In the genomic region with DNA sequence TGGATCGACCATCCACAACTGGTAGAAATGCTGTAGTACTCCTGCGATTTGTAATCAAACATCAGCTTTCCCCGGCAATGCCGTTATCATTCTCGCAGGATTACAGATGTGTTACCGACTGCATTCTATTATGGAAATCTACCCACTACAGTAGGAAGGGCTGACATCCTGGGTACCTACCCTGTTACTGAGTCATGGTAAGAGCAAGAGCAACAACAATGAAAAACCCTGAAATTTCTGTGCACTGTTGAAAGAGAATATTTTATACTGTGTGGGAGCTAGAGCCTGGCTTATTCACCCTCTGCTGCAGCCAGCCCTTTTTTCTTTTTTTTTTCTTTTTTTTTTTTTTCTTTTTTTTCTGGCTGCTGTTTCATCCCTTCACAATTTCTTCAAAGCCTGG, we compare ENCODE assay signal across 29 mouse cellular contexts.
DNase-seq lines count a peak whose midpoint lies in the region; ATAC-seq and TF ChIP-seq lines count a peak whose summit lies in the region.
"Had no signal": no experiment of that assay in that cellular context is flagged by ENCODE, and none has a peak within 500 bp of the region (broad histone marks: within the 10 kb centered on the region; RNA-seq: fewer than 3 reads in every experiment).

No protein-coding gene starts in this region.

- no peaks in the 10 kb centered on the region for H3K9me3 ChIP-seq in forebrain, postnatal 0 days (ENCODE audit: low read length)
- no peaks in the 10 kb centered on the region for H3K9me3 ChIP-seq in forebrain, embryonic 16.5 days (ENCODE audit: control insufficient read depth, low read length)
- H3K9me3 ChIP-seq in midbrain, postnatal 0 days (ENCODE audit: low read length), result no peaks in the 10 kb centered on the region
- peaks cover 8% of the 10 kb centered on the region for H3K9me3 ChIP-seq in midbrain, embryonic 10.5 days (replicated peaks)
- H3K9me3 ChIP-seq: heart, embryonic 10.5 days had no signal

- 91% methylated on average over 6 of the region's 6 CpGs for WGBS in forebrain, postnatal 0 days
- WGBS in forebrain, embryonic 16.5 days, result 93% methylated on average over 6 of the region's 6 CpGs
- 81% methylated on average over 6 of the region's 6 CpGs for WGBS in midbrain, postnatal 0 days
- 91% methylated on average over 6 of the region's 6 CpGs for WGBS in midbrain, embryonic 10.5 days

- no peak overlapping the region for H3K4me2 ChIP-seq in forebrain, postnatal 0 days (ENCODE audit: low read depth)
- H3K4me2 ChIP-seq in forebrain, embryonic 16.5 days (ENCODE audit: low read length), result no peak overlapping the region
- H3K4me2 ChIP-seq in midbrain, postnatal 0 days (ENCODE audit: low read depth, low read length, poor library complexity, severe bottlenecking), result no peak overlapping the region
- H3K4me2 ChIP-seq: forebrain, embryonic 13.5 days; heart, embryonic 13.5 days; hindbrain, embryonic 14.5 days had no signal

- intact Hi-C loops in left cerebral cortex, adult 2 months (cut with DNase I), result no loop called here

- DNase-seq in forebrain, postnatal 0 days, result no peak
- DNase-seq in left cerebral cortex, adult 2 months (ENCODE audit: extremely low spot score in 1 of 2, low spot score in 2 of 2), result no peak
- DNase-seq in left cerebral cortex, adult 18-20 months (ENCODE audit: low spot score in 2 of 2), result no peak
- no peak for DNase-seq in midbrain, postnatal 0 days (ENCODE audit: low spot score)
- DNase-seq in midbrain, embryonic 10.5 days (ENCODE audit: low spot score), result no peak
- DNase-seq in kidney, adult 9 months, result no peak
- DNase-seq: adrenal gland, postnatal 10 days; adrenal gland, postnatal 36 days; B cell, adult 2 months; cerebellum, adult 11 months; cerebellum, adult 2 months; cerebellum, adult 9-11 months; cerebellum, postnatal 25 days; gastrocnemius, adult 2 months; gastrocnemius, postnatal 14 days; heart, adult 18-20 months; heart, postnatal 14 days; heart, postnatal 4 days had no signal

- no peak for TF ChIP-seq CTCF in forebrain, postnatal 0 days (IDR thresholded peaks at IDR 0.05; ENCODE audit: low read depth)
- no peak for TF ChIP-seq CTCF in left cerebral cortex, adult 2 months (IDR thresholded peaks at IDR 0.05)
- TF ChIP-seq CTCF in midbrain, postnatal 0 days (IDR thresholded peaks at IDR 0.05), result no peak

- H3K27me3 ChIP-seq in forebrain, postnatal 0 days (ENCODE audit: insufficient read depth, low read length), result no peaks in the 10 kb centered on the region
- no peaks in the 10 kb centered on the region for H3K27me3 ChIP-seq in forebrain, embryonic 16.5 days (replicated peaks; ENCODE audit: control insufficient read depth, insufficient read depth, low read length)
- no peaks in the 10 kb centered on the region for H3K27me3 ChIP-seq in midbrain, postnatal 0 days (ENCODE audit: insufficient read depth, low read length)
- no peaks in the 10 kb centered on the region for H3K27me3 ChIP-seq in midbrain, embryonic 10.5 days (ENCODE audit: low read depth, poor library complexity, severe bottlenecking)
- H3K27me3 ChIP-seq: CH12.LX; forebrain, embryonic 13.5 days; heart, embryonic 13.5 days; Patski had no signal

- peak; percentile 18; the same call in 1 of the 2 replicates for ATAC-seq in forebrain, postnatal 0 days
- no peak for ATAC-seq in forebrain, embryonic 16.5 days
- ATAC-seq in midbrain, postnatal 0 days (ENCODE audit: low FRiP score), result no peak
- ATAC-seq: forebrain, embryonic 13.5 days; hindbrain, postnatal 0 days; inflammation-experienced regulatory T-cells, adult 6 months; Patski had no signal

- H3K4me1 ChIP-seq in forebrain, postnatal 0 days (ENCODE audit: insufficient read depth), result 0 out of 2 replicates have a peak, but pooled peaks cover 3% of the 10 kb centered on the region
- 0 out of 2 replicates have a peak, but pooled peaks cover 2% of the 10 kb centered on the region for H3K4me1 ChIP-seq in forebrain, embryonic 16.5 days (replicated peaks; ENCODE audit: control insufficient read depth, insufficient read depth, low read length)
- 0 out of 2 replicates have a peak, but pooled peaks cover 3% of the 10 kb centered on the region for H3K4me1 ChIP-seq in midbrain, postnatal 0 days (ENCODE audit: insufficient read depth, low read length)
- no peaks in the 10 kb centered on the region for H3K4me1 ChIP-seq in midbrain, embryonic 10.5 days
- H3K4me1 ChIP-seq: forebrain, embryonic 10.5 days; forebrain, embryonic 13.5 days; heart, embryonic 10.5 days had no signal

- no peak overlapping the region for H3K27ac ChIP-seq in forebrain, postnatal 0 days (ENCODE audit: low read depth, low read length)
- no peak overlapping the region for H3K27ac ChIP-seq in forebrain, embryonic 16.5 days (ENCODE audit: low read length)
- H3K27ac ChIP-seq in left cerebral cortex, adult 2 months, result peak overlapping the region; percentile 37
- 0 out of 2 replicates have a peak overlapping the region, but pooled peaks have one; percentile 38 for H3K27ac ChIP-seq in midbrain, postnatal 0 days (ENCODE audit: low read depth, low read length)
- no peak overlapping the region for H3K27ac ChIP-seq in midbrain, embryonic 10.5 days (replicated peaks)
- H3K27ac ChIP-seq: forebrain, embryonic 10.5 days; forebrain, embryonic 13.5 days; gastrocnemius, adult 2 months; heart, embryonic 10.5 days; heart, embryonic 13.5 days; hindbrain, embryonic 14.5 days; hindbrain, postnatal 0 days had no signal

- H3K36me3 ChIP-seq in forebrain, postnatal 0 days (ENCODE audit: insufficient read depth), result no peaks in the 10 kb centered on the region
- no peaks in the 10 kb centered on the region for H3K36me3 ChIP-seq in forebrain, embryonic 16.5 days (ENCODE audit: control insufficient read depth, insufficient read depth)
- peaks cover 5% of the 10 kb centered on the region; the same call in 1 of the 2 replicates for H3K36me3 ChIP-seq in midbrain, postnatal 0 days (ENCODE audit: insufficient read depth, low read length)
- no peaks in the 10 kb centered on the region for H3K36me3 ChIP-seq in midbrain, embryonic 10.5 days
- H3K36me3 ChIP-seq: forebrain, embryonic 10.5 days; G1E; heart, embryonic 10.5 days; heart, embryonic 13.5 days had no signal

- H3K9ac ChIP-seq in forebrain, postnatal 0 days, result no peak overlapping the region
- no peak overlapping the region for H3K9ac ChIP-seq in forebrain, embryonic 16.5 days (replicated peaks; ENCODE audit: low read depth, low read length)
- H3K9ac ChIP-seq in midbrain, postnatal 0 days (replicated peaks; ENCODE audit: low read length, poor library complexity, severe bottlenecking), result no peak overlapping the region
- H3K9ac ChIP-seq: forebrain, embryonic 13.5 days; heart, embryonic 13.5 days; hindbrain, embryonic 14.5 days had no signal

- no peak overlapping the region for H3K4me3 ChIP-seq in forebrain, postnatal 0 days (ENCODE audit: low read depth, low read length)
- no peak overlapping the region for H3K4me3 ChIP-seq in forebrain, embryonic 16.5 days (replicated peaks; ENCODE audit: low read length)
- no peak overlapping the region for H3K4me3 ChIP-seq in left cerebral cortex, adult 2 months
- no peak overlapping the region for H3K4me3 ChIP-seq in midbrain, postnatal 0 days (ENCODE audit: low read depth, low read length)
- H3K4me3 ChIP-seq in midbrain, embryonic 10.5 days, result no peak overlapping the region
- H3K4me3 ChIP-seq: forebrain, embryonic 10.5 days; forebrain, embryonic 13.5 days; gastrocnemius, adult 2 months; heart, embryonic 10.5 days; heart, embryonic 13.5 days had no signal

Comparison
In these comparisons a context has a peak if more than half of its experiments do, and no peak if none do; other contexts are left out.
1. H3K27ac ChIP-seq: peak in left cerebral cortex, adult 2 months (single experiment) and midbrain, postnatal 0 days (single experiment); none in forebrain, postnatal 0 days (single experiment), forebrain, embryonic 16.5 days (single experiment) and midbrain, embryonic 10.5 days (single experiment).